Mouse (Mus musculus): Measurements from ENCODE around the gene Ccdc188. TPM values are rescaled to one million over a fixed set of nuclear protein-coding genes. Genes with fewer than 3 reads are reported as not detected.

Ccdc188 gene
- polyA plus RNA-seq, 1 experiment from 2014 or later, result not detected

DNA sequence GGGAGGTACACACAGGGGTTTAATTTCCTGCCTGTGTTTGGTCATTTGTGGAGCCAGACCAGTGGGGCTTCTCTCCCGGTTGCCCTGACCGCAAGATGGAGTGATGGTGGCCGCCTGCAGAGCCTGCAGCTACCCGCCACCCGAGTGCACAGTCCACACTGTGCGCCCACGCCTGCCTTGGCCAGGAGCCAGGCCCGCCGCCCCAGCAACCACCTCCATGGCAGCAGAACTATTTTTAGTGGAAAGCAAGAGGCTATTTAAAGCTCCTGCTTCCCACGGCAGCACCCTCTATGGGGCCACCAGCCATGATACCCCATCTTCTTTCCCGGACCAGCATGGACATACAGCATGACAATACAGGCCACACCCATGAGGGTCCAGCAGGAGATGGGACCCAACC lies 11.9 kb downstream of the Ccdc188 start:
- H3K27me3 ChIP-seq (replicated peaks), result no peaks in the 10 kb centered on the region
- WGBS, result 74% methylated on average over 11 of the region's 11 CpGs

DNA sequence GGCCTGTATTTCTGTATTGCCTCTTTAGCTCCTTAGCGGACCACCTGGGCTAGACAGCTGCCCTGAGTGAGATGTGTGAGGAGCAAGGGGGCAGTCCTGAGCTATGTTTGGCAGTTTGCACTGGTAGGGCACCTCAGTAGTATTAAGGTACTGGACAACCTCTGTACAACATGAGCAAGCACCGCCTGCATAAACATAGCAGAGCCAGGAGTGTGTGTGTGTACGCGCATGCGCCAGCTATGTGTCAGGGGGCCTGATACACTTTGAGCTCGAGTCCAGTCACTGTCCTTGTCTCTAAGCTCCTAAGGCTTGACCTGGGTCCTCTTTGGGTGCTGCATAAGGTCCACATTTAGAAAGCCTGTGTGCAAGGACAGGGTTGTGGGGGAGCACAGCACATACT lies 12.9 kb downstream of the Ccdc188 start:
- H3K27me3 ChIP-seq (replicated peaks), result no peaks in the 10 kb centered on the region
- H3K4me2 ChIP-seq (replicated peaks), result no peak overlapping the region
- H3K4me3 ChIP-seq, result no peak overlapping the region
- no peaks in the 10 kb centered on the region for H3K9me3 ChIP-seq
- peaks cover 34% of the 10 kb centered on the region for H3K36me3 ChIP-seq
- H3K9ac ChIP-seq, result no peak overlapping the region
- H3K4me1 ChIP-seq, result peaks cover 27% of the 10 kb centered on the region
- no peak for ATAC-seq (ENCODE audit: low FRiP score, low read depth)
- no peak overlapping the region for H3K27ac ChIP-seq
- 95% methylated on average over 6 of the region's 6 CpGs for WGBS

More for the DNA sequence above, 11.9 kb downstream of the Ccdc188 start:
- no peak for ATAC-seq (ENCODE audit: low FRiP score, low read depth)
- H3K9me3 ChIP-seq, result no peaks in the 10 kb centered on the region
- no peak overlapping the region for H3K9ac ChIP-seq
- no peak overlapping the region for H3K27ac ChIP-seq
- no peak overlapping the region for H3K4me2 ChIP-seq (replicated peaks)
- peaks cover 44% of the 10 kb centered on the region for H3K36me3 ChIP-seq
- peaks cover 24% of the 10 kb centered on the region for H3K4me1 ChIP-seq
- no peak overlapping the region for H3K4me3 ChIP-seq

DNA sequence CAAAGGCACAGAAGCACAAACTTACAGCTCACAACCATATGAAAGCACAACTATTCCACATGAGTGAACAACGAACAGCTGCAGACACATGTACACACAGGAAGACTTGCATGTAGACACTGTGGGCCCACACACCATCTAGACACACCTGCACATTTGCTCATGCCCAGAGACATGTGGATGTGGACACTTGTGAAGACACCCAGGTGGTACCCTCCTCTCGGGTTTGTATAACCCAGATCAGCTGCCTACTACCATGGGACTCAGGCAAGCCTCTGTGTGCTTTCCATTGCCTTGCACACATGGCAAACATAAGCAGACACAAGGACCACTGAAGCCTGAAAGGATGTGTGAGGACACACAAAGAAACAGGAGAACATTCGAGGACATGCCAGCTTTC lies 13.4 kb downstream of the Ccdc188 start:
- ATAC-seq (ENCODE audit: low FRiP score, low read depth), result no peak
- H3K4me1 ChIP-seq, result peaks cover 31% of the 10 kb centered on the region
- H3K4me2 ChIP-seq (replicated peaks), result no peak overlapping the region
- 87% methylated on average over 3 of the region's 3 CpGs for WGBS
- no peak overlapping the region for H3K27ac ChIP-seq
- H3K9ac ChIP-seq, result no peak overlapping the region
- H3K9me3 ChIP-seq, result no peaks in the 10 kb centered on the region
- H3K27me3 ChIP-seq (replicated peaks), result no peaks in the 10 kb centered on the region
- H3K36me3 ChIP-seq, result peaks cover 30% of the 10 kb centered on the region
- no peak overlapping the region for H3K4me3 ChIP-seq

DNA sequence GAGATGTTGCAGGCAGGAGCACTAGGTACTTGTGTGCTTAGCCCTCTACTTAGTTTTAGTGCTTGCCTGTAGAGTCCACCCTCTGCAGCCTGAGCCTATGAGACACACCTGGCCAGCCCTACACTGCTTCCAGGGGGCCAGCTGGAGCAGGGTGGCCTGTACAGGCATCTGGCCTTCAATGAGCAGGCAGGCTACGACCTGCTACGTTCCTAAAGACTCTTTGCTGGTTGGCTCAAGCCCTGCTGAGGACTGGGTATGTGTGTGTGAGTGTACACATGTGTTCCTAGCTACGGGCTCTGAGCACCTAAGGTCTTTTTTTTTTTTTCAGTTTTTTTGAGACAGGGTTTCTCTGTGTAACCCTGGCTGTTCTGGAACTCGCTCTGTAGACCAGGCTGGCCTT lies 13.8 kb downstream of the Ccdc188 start:
- 93% methylated on average over 4 of the region's 4 CpGs for WGBS

DNA sequence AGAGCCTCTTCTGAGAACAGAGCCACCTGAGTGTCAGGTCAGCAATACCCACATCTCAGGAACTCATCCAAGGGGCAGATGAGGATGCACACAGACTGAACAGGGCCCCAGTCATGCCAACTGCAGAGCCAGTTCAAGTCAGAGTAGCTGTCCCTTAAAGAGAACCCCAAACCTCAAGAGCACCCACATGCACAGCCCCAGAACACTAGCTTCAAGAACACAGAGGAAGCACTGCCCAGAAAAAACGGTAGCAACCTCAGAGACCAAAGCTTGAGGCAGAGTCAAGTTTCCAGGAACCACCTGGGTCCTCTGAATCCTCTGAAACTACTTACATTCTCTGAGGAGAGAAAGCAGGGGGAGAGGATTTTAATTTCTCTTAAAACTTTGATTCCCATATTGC lies 15.8 kb downstream of the Ccdc188 start:
- ATAC-seq (ENCODE audit: low FRiP score, low read depth), result no peak
- 57% methylated on average over 1 of the region's 1 CpGs for WGBS
- Histone ChIP-seq H3K4me2 (replicated peaks) (peak overlapping the region; percentile 93), H3K27me3 (replicated peaks) (no peaks in the 10 kb centered on the region), H3K4me1 (peaks cover 37% of the 10 kb centered on the region), H3K4me3 (no peak overlapping the region), H3K9ac (no peak overlapping the region), H3K36me3 (peaks cover 13% of the 10 kb centered on the region), H3K9me3 (no peaks in the 10 kb centered on the region), H3K27ac (no peak overlapping the region)

More for the DNA sequence above, 13.8 kb downstream of the Ccdc188 start:
- H3K4me1 ChIP-seq, result peaks cover 34% of the 10 kb centered on the region
- H3K9me3 ChIP-seq, result no peaks in the 10 kb centered on the region
- no peak overlapping the region for H3K27ac ChIP-seq
- no peak overlapping the region for H3K4me3 ChIP-seq
- peaks cover 26% of the 10 kb centered on the region for H3K36me3 ChIP-seq
- ATAC-seq (ENCODE audit: low FRiP score, low read depth), result no peak
- no peaks in the 10 kb centered on the region for H3K27me3 ChIP-seq (replicated peaks)
- no peak overlapping the region for H3K4me2 ChIP-seq (replicated peaks)
- H3K9ac ChIP-seq, result no peak overlapping the region

DNA sequence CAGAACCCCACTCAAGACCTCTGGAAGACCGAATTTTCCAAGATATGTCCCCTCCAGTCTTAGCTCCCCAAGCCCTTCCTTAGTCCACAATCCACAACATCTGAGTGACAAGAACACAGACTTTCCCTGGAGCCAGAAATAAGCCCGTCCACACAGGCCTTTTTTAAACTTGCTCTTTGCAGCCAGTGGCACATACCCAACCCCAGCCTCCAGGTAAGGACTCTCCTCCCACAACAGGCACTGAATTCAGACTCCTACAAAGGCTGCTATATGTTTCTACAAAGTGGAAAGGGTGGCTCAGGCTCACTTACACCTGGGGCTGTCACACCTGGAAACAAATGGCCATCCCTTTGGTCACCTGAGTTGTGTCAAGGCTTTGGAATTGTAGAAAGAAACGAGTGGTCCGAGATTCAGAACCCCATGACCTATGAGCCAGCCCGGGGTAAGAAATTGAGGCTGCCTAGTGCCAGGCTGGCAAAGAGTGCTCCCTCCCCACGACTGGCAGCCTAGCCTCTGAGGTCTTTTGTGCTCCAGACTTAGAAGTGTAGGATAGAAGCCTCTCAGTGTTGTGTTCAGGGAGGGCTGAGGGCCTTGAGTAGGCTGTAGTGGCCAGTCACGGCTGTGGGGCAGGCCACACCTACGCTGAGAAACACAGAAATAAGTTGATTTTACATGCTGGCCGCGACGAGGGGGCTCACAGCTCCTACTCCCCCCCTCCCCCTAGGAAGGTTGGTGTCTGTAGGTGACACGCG lies 16.4 kb downstream of the Ccdc188 start:
- WGBS, result 24% methylated on average over 13 of the region's 13 CpGs
- Histone ChIP-seq H3K9ac (peak overlapping the region; percentile 86), H3K36me3 (peaks cover 12% of the 10 kb centered on the region), H3K4me1 (peaks cover 37% of the 10 kb centered on the region), H3K27ac (0 out of 2 replicates have a peak overlapping the region, but pooled peaks have one; percentile 77), H3K4me2 (replicated peaks) (peak overlapping the region; percentile 93), H3K9me3 (no peaks in the 10 kb centered on the region), H3K27me3 (replicated peaks) (no peaks in the 10 kb centered on the region), H3K4me3 (peak overlapping the region; percentile 86)
- peak; percentile 10 for ATAC-seq (ENCODE audit: low FRiP score, low read depth)

DNA sequence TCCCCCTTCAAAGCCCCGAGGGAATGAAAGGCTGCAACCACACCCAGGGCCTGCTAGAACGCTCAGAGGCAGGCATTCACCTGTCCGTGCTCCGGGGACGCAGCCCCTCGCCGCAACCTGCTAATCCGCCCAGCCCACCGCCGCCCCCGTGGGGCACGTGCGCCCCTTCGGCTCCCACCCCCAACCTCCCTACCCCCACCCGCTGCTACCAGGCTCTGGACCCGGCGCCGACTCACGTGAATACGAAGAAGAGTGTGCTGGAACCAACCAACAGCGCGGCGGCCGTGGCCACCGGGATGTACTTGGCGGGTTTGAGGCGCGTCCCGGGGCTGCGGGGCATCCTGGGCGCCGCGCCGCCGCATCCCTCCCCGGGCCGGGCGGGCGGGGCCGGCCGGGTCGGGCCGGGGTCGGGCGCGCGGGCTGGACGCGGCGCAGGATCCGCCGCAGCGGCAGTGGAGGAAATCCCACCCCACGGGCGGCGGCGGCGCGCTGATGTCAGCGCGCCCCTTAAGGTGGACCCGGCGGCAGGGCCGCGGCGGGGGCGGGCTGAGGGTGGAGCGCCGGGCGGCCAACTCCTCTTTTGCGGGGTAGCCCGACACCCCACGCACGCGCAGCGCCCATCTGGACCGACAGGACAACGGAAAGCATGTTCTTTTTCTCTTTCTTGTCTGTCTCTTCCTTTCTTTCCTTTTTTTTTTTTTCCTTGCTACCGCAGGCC lies 17.2 kb downstream of the Ccdc188 start, which contains the start of gene Zdhhc8:
Zdhhc8 (minus strand) TSS at position 466 of the 718 bp plus-strand sequence.
- Histone ChIP-seq H3K9ac (peak within 1 kb of the TSS; percentile 86), H3K4me3 (peak within 1 kb of the TSS; percentile 86), H3K9me3 (no peaks in the 10 kb centered on the region), H3K36me3 (peaks cover 18% of the 10 kb centered on the region), H3K4me1 (peaks cover 30% of the 10 kb centered on the region), H3K27ac (peak within 1 kb of the TSS; percentile 77; the same call in 1 of the 2 replicates), H3K4me2 (replicated peaks) (peak within 1 kb of the TSS; percentile 93), H3K27me3 (replicated peaks) (no peaks in the 10 kb centered on the region)
- under 1% methylated on average over 79 of the region's 79 CpGs for WGBS
- peak; percentile 77 for ATAC-seq (ENCODE audit: low FRiP score, low read depth)

DNA sequence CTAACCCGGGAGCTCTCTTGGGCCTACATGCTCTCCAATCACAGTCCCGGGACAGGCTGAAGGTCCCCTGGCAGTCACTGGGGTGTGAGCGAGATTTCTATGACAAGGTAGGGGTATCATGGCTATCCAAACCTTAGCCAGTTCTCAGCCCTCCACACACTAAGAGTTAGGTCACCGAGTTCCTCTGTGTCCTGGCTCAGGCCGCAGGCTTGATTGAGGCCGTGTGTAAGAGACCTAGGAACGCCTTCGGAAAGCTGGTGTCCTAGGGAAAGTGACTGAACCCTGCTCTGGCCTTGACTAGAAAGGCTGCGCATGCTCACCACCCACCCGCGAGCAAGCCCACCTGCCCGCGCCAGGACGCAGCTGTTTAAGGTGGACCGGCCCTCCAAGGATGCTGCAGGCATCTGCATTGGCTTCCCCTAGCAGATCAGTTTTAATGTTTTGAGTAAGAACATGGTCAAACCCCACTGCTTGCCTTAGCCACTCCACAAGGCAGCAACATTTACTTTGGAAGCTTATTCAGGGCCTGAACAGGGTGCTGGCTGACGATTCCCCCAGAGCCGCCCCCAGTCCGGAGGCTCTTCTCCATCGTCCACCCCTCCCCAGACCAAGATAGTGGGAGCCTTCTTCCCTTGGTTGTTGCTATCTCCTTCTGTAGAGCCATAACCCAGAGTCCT lies 17.8 kb downstream of the Ccdc188 start:
- Histone ChIP-seq H3K4me1 (peaks cover 29% of the 10 kb centered on the region), H3K9me3 (no peaks in the 10 kb centered on the region), H3K4me2 (replicated peaks) (peak overlapping the region; percentile 93), H3K36me3 (peaks cover 25% of the 10 kb centered on the region), H3K4me3 (peak overlapping the region; percentile 86), H3K27ac (peak overlapping the region; percentile 77; the same call in 1 of the 2 replicates), H3K9ac (peak overlapping the region; percentile 86), H3K27me3 (replicated peaks) (no peaks in the 10 kb centered on the region)
- WGBS, result 7% methylated on average over 19 of the region's 19 CpGs
- ATAC-seq (ENCODE audit: low FRiP score, low read depth), result peak; percentile 74

DNA sequence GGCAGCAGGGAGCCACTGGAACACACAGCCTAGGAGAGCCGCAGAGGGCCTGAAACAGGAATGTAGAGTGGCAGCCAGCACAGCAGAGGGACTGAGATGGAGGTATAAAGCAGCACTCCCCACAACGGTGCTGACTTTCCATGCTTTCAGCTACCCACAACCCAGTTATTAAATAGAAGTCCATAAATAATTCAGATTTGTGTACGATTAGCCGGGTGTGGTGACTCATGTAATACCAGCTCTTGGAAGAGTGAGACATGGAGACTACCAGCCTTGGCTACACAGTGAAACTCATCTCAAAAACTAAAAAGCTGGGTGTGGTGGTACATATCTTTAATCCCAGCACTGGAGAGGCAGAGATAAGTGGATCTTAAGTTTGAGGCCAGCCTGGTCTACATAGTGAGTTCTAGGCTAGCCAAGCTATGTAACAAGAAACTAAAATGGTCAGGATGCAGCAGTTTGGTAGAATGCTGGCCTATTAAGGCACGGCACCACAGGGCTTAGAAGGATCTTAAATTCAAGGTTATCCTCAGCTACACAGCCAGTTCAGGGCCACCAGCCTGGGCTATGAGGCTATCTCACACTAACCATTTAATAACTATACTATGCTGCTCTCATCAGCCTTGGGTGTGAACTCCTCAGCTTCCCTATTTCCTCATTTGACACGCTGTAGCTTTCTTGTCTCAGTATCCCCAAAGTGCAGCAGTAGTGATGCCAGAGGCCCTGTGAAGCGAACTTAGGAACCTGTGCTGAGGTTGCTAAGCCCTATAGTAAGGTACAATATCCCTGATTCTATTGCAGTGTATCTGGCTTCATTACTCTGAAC lies 19.2 kb downstream of the Ccdc188 start:
- Histone ChIP-seq H3K27ac (no peak overlapping the region), H3K9me3 (no peaks in the 10 kb centered on the region), H3K4me3 (no peak overlapping the region), H3K4me2 (replicated peaks) (no peak overlapping the region), H3K27me3 (replicated peaks) (no peaks in the 10 kb centered on the region), H3K4me1 (peaks cover 29% of the 10 kb centered on the region), H3K9ac (no peak overlapping the region), H3K36me3 (peaks cover 38% of the 10 kb centered on the region)
- ATAC-seq (ENCODE audit: low FRiP score, low read depth), result no peak
- 73% methylated on average over 7 of the region's 7 CpGs for WGBS

DNA sequence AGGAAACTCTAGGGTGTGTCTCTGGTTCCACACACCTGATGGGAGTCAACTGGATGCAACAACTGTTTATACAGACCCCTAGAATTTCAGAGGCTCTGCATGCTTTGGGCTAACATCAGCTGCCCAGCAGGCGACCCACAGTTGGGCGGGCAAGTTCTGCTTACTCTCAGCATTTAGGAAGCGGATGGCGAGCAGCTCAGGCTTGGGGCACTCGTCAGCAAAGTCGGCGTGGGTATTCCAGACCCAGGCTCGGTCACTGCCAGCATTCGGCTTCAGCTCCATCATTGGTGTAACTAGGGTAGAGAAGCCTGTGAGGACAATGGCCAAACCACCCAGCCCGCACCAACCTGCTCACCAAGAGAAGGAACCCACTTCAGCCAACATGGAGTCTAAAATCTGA lies 23.9 kb downstream of the Ccdc188 start:
- no peak overlapping the region for H3K4me3 ChIP-seq
- H3K27ac ChIP-seq, result no peak overlapping the region
- no peaks in the 10 kb centered on the region for H3K9me3 ChIP-seq
- H3K4me2 ChIP-seq (replicated peaks), result no peak overlapping the region
- no peak overlapping the region for H3K9ac ChIP-seq
- H3K36me3 ChIP-seq, result peaks cover 85% of the 10 kb centered on the region
- H3K27me3 ChIP-seq (replicated peaks), result no peaks in the 10 kb centered on the region
- WGBS, result 96% methylated on average over 10 of the region's 10 CpGs
- peaks cover 12% of the 10 kb centered on the region for H3K4me1 ChIP-seq
- no peak for ATAC-seq (ENCODE audit: low FRiP score, low read depth)

DNA sequence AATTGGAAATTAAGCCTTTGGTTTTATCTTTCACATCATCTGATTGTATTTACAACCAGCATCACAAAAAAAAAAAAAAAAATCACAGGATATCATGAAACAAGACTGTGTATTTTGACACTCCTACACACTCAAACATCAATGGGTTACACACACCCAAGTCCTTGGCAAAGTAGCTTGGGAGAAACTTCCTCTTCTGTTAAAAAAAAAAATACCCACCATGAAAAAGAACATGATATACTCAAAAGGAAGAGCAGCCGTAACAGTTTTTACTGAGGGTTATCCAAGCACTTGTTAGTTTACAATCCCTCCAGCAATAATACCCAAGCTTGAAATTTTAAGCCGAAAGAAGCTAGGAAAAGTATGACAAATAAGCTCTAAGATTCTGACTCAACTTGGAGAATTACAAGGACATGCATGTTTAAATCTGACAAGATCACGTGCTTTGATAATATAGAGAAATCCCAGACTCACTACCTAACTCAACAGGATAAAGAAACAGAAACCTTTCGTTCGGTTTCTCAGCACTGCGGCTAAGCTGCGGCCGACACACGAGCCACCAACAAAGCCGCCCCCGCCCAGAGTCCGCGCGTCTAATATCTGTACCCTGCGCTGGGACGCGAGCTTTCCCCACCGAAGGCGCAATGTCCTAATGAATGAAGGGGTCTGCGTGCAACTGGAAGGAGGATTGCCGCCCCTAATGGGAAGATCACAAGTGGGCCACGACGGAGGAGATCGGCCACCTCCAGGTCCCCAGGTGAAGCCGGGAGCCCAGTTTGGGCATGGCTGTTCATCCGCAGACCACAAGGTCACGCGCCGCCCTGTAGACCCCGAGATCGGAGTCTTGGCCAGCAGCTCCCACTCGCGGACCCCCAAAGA lies 30.1 kb downstream of the Ccdc188 start:
- peak overlapping the region; percentile 94 for H3K4me2 ChIP-seq (replicated peaks)
- H3K9ac ChIP-seq, result peak overlapping the region; percentile 90
- peaks cover 44% of the 10 kb centered on the region for H3K4me1 ChIP-seq
- no peaks in the 10 kb centered on the region for H3K9me3 ChIP-seq
- peak; percentile 1; the same call in 1 of the 2 replicates for ATAC-seq (ENCODE audit: low FRiP score, low read depth)
- H3K4me3 ChIP-seq, result peak overlapping the region; percentile 96
- WGBS, result under 1% methylated on average over 33 of the region's 33 CpGs
- peaks cover 66% of the 10 kb centered on the region for H3K36me3 ChIP-seq
- H3K27me3 ChIP-seq (replicated peaks), result no peaks in the 10 kb centered on the region
- peak overlapping the region; percentile 72 for H3K27ac ChIP-seq

All from neural tube, embryonic 12.5 days (tissue).